Mouse (Mus musculus) embryonic facial prominence, embryonic 11.5 days (tissue): ENCODE measurements around the gene Nos1ap. TPM values are rescaled to one million over a fixed set of nuclear protein-coding genes. Genes with fewer than 3 reads are reported as not detected.

Experiments
- ATAC-seq: fragments of 200-750 bp; cut with Nextera tagmentation; replicated peaks from 2 replicates; pipeline ENCODE4 v1.8.0; 2017; ENCODE audit warnings: low read depth; ENCODE audit not compliant: insufficient number of reproducible peaks, low FRiP score, low TSS enrichment
- DNase-seq: peaks from one replicate; pipeline ENCODE4 v3.0.0-alpha.2; 2015; ENCODE audit warnings: low spot score
- H3K27ac ChIP-seq: fragments of 300-500 bp; sonication (generic); replicated peaks from 2 replicates; pipeline ENCODE4 v1.5.1; 2014; ENCODE audit warnings: mild to moderate bottlenecking, low read depth, low read length, control low read depth
- H3K27me3 ChIP-seq: fragments of 300-500 bp; sonication (generic); 2 replicates; pipeline ENCODE4 v1.6.1; 2014; ENCODE audit warnings: mild to moderate bottlenecking, low read length, moderate library complexity, mixed read lengths; ENCODE audit not compliant: control insufficient read depth, insufficient read depth
- H3K36me3 ChIP-seq: fragments of 300-500 bp; sonication (generic); replicated peaks from 2 replicates; pipeline ENCODE4 v1.6.1; 2014; ENCODE audit warnings: low read depth, mild to moderate bottlenecking, low read length, moderate library complexity, mixed read lengths; ENCODE audit not compliant: control insufficient read depth, insufficient read depth
- H3K4me1 ChIP-seq: fragments of 300-500 bp; sonication (generic); 2 replicates; pipeline ENCODE4 v1.6.1; 2014; ENCODE audit warnings: low read length, mixed read lengths; ENCODE audit not compliant: control insufficient read depth, insufficient read depth
- H3K4me2 ChIP-seq: fragments of 300-500 bp; sonication (generic); 2 replicates; pipeline ENCODE4 v1.6.1; 2014; ENCODE audit warnings: low read depth, mild to moderate bottlenecking, control low read depth, low read length, moderate library complexity
- H3K4me3 ChIP-seq: fragments of 300-500 bp; sonication (generic); 2 replicates; pipeline ENCODE4 v1.5.1; 2014; ENCODE audit warnings: low read depth, low read length, control low read depth
- H3K9ac ChIP-seq: fragments of 300-500 bp; sonication (generic); replicated peaks from 2 replicates; pipeline ENCODE4 v1.6.1; 2014; ENCODE audit warnings: mild to moderate bottlenecking, control low read depth, low read length
- H3K9me3 ChIP-seq: fragments of 300-500 bp; sonication (generic); replicated peaks from 2 replicates; pipeline ENCODE4 v1.6.1; 2016; ENCODE audit warnings: mild to moderate bottlenecking, low read length, inconsistent platforms, mixed read lengths; ENCODE audit not compliant: control insufficient read depth
- WGBS: fragments of 180-500 bp; shearing (Covaris S2); extraction: QIAGEN DNeasy Blood & Tissue Kit; methylation state at CpG from one replicate; pipeline ENCODE4 v1.1.7; 2014; 5-methylcytosine and 5-hydroxymethylcytosine counted together
- polyA plus RNA-seq: library from polyadenylated mRNA; unstranded; fragments of >200 nt; fragmentation: Nextera tagmentation; extraction: Ambion mirVana; gene quantifications from 2 replicates; pipeline ENCODE4 v1.2.1, GENCODE M21; 2014

Nos1ap gene
- polyA plus RNA-seq, 1 experiment from 2014 or later = 5.1 TPM

- H3K4me3 ChIP-seq = no peak overlapping the region
- H3K27me3 ChIP-seq = no peaks in the 10 kb centered on the region
- no peak for ATAC-seq
- no peak overlapping the region for H3K27ac ChIP-seq
- WGBS = 97% methylated on average over 2 of the region's 2 CpGs
- no peak for DNase-seq
- no peak overlapping the region for H3K9ac ChIP-seq
- no peaks in the 10 kb centered on the region for H3K36me3 ChIP-seq
- no peaks in the 10 kb centered on the region for H3K9me3 ChIP-seq
- no peaks in the 10 kb centered on the region for H3K4me1 ChIP-seq
- no peak overlapping the region for H3K4me2 ChIP-seq
Measured at GRCm38 (mm10) chr1:170428141-170428540, 161.5 kb downstream of the Nos1ap start.

DNA sequence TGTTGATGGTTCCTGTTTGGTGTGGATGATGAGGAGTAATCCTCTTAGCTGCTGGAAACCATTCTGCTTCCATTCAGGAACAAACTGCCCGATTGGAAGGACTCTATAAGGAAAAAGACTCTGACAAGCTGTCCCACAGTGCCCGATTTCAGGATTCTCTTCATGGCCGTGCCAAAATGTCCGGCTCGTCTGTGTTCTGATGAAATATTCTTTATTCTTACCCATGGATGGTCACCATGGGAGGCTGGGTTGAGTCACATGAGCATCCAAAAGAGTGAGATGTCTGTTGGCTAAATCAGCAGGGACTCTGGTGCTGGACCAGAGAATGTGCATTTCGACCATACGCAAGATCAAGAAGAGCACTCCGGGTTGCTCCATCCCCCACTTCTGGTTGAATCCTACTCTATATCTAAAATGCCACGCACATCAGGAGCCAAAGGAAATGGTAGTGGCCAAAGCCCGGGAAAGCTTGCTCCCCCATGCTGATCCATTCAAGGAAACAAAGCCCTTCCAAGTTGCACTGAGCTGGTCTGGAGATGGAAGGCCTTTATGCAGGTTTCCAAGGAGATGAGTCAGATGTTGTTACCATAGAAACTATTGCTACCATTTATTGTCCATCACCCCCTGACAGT, 165.3 kb downstream of the Nos1ap start:
- 0 out of 2 replicates have a peak, but pooled peaks have one; percentile 34 for ATAC-seq
- Histone ChIP-seq H3K4me1 (no peaks in the 10 kb centered on the region), H3K27ac (no peak overlapping the region), H3K4me3 (no peak overlapping the region), H3K9ac (no peak overlapping the region), H3K27me3 (no peaks in the 10 kb centered on the region), H3K9me3 (no peaks in the 10 kb centered on the region), H3K4me2 (no peak overlapping the region), H3K36me3 (no peaks in the 10 kb centered on the region)
- DNase-seq = peak; percentile 18
- WGBS = 69% methylated on average over 10 of the region's 10 CpGs

GRCm38 (mm10) chr1:170423048-170423447, 166.6 kb downstream of the Nos1ap start:
- no peak overlapping the region for H3K4me2 ChIP-seq
- WGBS = 75% methylated on average over 1 of the region's 1 CpGs
- H3K9me3 ChIP-seq = no peaks in the 10 kb centered on the region
- no peaks in the 10 kb centered on the region for H3K36me3 ChIP-seq
- H3K9ac ChIP-seq = no peak overlapping the region
- H3K27me3 ChIP-seq = no peaks in the 10 kb centered on the region
- ATAC-seq = no peak
- H3K4me3 ChIP-seq = no peak overlapping the region
- DNase-seq = no peak
- no peak overlapping the region for H3K27ac ChIP-seq
- H3K4me1 ChIP-seq = no peaks in the 10 kb centered on the region

- Histone ChIP-seq H3K36me3 (no peaks in the 10 kb centered on the region), H3K9me3 (no peaks in the 10 kb centered on the region), H3K4me1 (no peaks in the 10 kb centered on the region), H3K27me3 (no peaks in the 10 kb centered on the region), H3K27ac (no peak overlapping the region), H3K4me3 (no peak overlapping the region), H3K4me2 (no peak overlapping the region), H3K9ac (no peak overlapping the region)
- WGBS = 85% methylated on average over 4 of the region's 4 CpGs
- DNase-seq = no peak
- no peak for ATAC-seq
Measured at GRCm38 (mm10) chr1:170422188-170422587, 167.5 kb downstream of the Nos1ap start.

DNA sequence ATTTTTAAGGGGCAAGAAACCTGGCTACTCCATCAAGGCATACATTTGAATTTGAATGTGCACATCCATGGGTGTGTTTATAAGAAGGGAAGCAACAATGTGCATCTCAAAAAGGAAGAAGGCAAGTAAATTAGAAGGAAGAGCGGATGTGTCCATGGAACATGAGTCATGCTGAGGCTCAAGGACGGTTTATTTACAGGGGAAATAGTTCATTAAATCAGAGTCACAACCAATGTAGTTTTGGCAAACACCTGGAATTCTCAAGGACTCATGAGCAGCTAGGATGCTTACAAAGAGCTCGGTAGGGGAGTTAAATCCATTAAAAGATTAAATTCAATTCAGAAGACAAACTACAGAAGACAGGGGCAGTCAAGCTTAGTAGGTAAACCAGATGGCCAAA, 169.7 kb downstream of the Nos1ap start:
- WGBS = 87% methylated on average over 3 of the region's 3 CpGs
- H3K4me1 ChIP-seq = no peaks in the 10 kb centered on the region; the same call in 1 of the 2 replicates
- H3K36me3 ChIP-seq = no peaks in the 10 kb centered on the region
- H3K4me2 ChIP-seq = no peak overlapping the region
- no peak for ATAC-seq
- no peak overlapping the region for H3K9ac ChIP-seq
- no peak for DNase-seq
- H3K27ac ChIP-seq = no peak overlapping the region
- no peaks in the 10 kb centered on the region for H3K9me3 ChIP-seq
- H3K4me3 ChIP-seq = no peak overlapping the region
- no peaks in the 10 kb centered on the region for H3K27me3 ChIP-seq

GRCm38 (mm10) chr1:170418131-170418530, 171.5 kb downstream of the Nos1ap start:
- Histone ChIP-seq H3K4me3 (no peak overlapping the region), H3K9me3 (no peaks in the 10 kb centered on the region), H3K27ac (no peak overlapping the region), H3K27me3 (no peaks in the 10 kb centered on the region), H3K4me2 (no peak overlapping the region), H3K36me3 (no peaks in the 10 kb centered on the region), H3K4me1 (no peaks in the 10 kb centered on the region; the same call in 1 of the 2 replicates), H3K9ac (no peak overlapping the region)
- 72% methylated on average over 1 of the region's 1 CpGs for WGBS
- DNase-seq (no peak), ATAC-seq (no peak)

DNA sequence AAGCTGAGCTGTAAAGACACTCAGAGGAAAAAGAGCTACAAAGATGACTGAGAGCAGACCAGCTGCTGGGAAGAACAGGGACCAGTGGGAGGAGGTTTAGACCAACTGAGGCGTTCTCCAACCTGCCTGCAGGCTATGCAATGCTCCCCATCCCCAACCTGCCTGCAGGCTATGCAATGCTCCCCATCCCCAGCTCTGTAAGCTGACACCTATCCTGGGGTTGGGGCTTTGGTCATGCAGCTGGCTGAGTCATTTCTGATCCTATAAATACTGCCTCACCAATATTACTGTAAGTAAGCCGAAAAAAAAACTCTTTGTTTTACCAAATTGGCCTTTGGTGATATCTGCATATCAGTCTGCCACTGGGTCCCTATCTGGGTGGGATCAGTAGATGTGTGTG, 172.7 kb downstream of the Nos1ap start:
- no peaks in the 10 kb centered on the region; the same call in 1 of the 2 replicates for H3K4me1 ChIP-seq
- H3K36me3 ChIP-seq = no peaks in the 10 kb centered on the region
- ATAC-seq = no peak
- no peak overlapping the region for H3K4me3 ChIP-seq
- H3K27me3 ChIP-seq = no peaks in the 10 kb centered on the region
- H3K9ac ChIP-seq = no peak overlapping the region
- 42% methylated on average over 2 of the region's 2 CpGs for WGBS
- no peak overlapping the region for H3K4me2 ChIP-seq
- no peaks in the 10 kb centered on the region for H3K9me3 ChIP-seq
- DNase-seq = no peak
- H3K27ac ChIP-seq = no peak overlapping the region

GRCm38 (mm10) chr1:170416206-170416605, 173.5 kb downstream of the Nos1ap start:
- no peak overlapping the region for H3K9ac ChIP-seq
- ATAC-seq (no peak), DNase-seq (no peak)
- no peaks in the 10 kb centered on the region for H3K27me3 ChIP-seq
- H3K4me2 ChIP-seq = no peak overlapping the region
- H3K9me3 ChIP-seq = no peaks in the 10 kb centered on the region
- H3K27ac ChIP-seq = no peak overlapping the region
- no peaks in the 10 kb centered on the region for H3K36me3 ChIP-seq
- H3K4me3 ChIP-seq = no peak overlapping the region
- 64% methylated on average over 6 of the region's 6 CpGs for WGBS
- no peaks in the 10 kb centered on the region; the same call in 1 of the 2 replicates for H3K4me1 ChIP-seq
